Mouse (Mus musculus): Measurements from ENCODE around the gene D10Wsu102e. TPM values are rescaled to one million over a fixed set of nuclear protein-coding genes. Genes with fewer than 3 reads are reported as not detected.
"Not testable (repeated sequence)": the region's sequence is repeated elsewhere in the genome, so short reads cannot be mapped to it uniquely, and the experiment has no call there.

D10Wsu102e gene
- polyA plus RNA-seq, 1 experiment = 0.75 TPM

DNA sequence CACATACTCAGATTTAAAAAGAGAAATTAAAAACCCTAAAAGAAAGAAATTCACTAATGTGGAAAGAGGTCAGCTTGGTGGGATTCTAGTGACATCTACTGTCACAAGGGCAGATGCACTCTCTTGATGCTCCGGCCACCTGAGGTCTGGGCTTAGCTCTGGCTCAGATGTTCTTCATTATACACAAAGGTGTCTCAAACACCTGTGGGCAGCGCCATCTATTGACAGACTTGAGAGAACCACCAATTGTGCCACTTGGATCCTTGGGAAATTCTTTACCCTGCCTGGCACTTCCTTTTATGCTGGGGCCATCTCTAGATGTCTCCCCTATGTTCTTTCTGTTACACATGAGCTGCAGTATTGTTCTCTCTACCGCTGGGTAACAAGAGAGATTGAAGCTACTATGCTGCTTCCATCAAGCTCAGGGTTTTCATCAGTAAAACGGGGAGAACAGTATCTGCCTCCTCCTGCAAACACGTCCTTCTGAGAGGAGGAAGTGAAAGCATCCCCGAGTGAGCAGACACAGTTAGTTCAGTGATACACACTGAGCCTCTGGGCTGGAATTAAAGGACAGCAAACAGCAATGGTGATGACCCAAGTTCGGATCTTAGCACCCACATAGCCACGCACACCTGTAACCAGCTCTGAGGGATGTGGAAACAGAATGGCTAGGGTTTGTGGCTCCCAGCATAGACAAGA lies 149.1 kb downstream of the D10Wsu102e start:
- H3ac ChIP-seq (ENCODE audit: control insufficient read depth, insufficient read length, low read depth) = no peak overlapping the region
- no peak for TF ChIP-seq CTCF (IDR thresholded peaks at IDR 0.05; ENCODE audit: control insufficient read depth, insufficient read depth, insufficient read length)
- no peak for TF ChIP-seq USF1 (IDR thresholded peaks at IDR 0.05; ENCODE audit: low read depth)
- no peak for TF ChIP-seq MYOD1 (IDR thresholded peaks at IDR 0.05; ENCODE audit: control insufficient read depth, insufficient read length, low read depth)
- no peaks in the 10 kb centered on the region for H3K27me3 ChIP-seq (ENCODE audit: control insufficient read depth, insufficient read depth, insufficient read length)
- no peaks in the 10 kb centered on the region for H3K79me2 ChIP-seq (ENCODE audit: control insufficient read depth, insufficient read depth)
- H3K36me3 ChIP-seq (ENCODE audit: control insufficient read depth, insufficient read depth) = peaks cover 3% of the 10 kb centered on the region
- no peaks in the 10 kb centered on the region for H3K79me3 ChIP-seq (ENCODE audit: low read depth)
- no peak overlapping the region for H3K4me3 ChIP-seq (ENCODE audit: insufficient read depth, poor library complexity, severe bottlenecking)

DNA sequence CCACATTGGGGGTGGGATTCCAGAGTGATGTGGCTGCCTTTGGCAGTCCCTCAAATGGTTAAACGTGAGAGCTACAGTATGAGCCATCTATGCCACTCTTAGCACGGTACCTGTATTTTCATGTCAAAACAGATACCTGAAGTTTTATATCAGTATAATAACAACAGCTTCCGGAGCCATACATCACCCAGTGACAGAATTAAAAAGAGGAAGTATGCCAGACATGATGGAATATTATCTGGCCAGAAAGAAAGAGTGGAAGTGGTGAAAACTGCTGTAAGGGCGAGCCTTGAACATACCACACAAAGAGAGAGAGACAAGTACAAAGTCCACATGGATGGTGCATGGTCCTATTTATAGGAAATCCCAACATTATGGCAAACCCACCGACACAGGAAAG lies 151.3 kb downstream of the D10Wsu102e start:
- Histone ChIP-seq H3K27me3 (ENCODE audit: control insufficient read depth, insufficient read depth, insufficient read length) (no peaks in the 10 kb centered on the region), H3K79me2 (ENCODE audit: control insufficient read depth, insufficient read depth) (no peaks in the 10 kb centered on the region), H3K79me3 (ENCODE audit: low read depth) (no peaks in the 10 kb centered on the region), H3K36me3 (ENCODE audit: control insufficient read depth, insufficient read depth) (peaks cover 3% of the 10 kb centered on the region), H3ac (ENCODE audit: control insufficient read depth, insufficient read length, low read depth) (no peak overlapping the region), H3K4me3 (ENCODE audit: insufficient read depth, poor library complexity, severe bottlenecking) (no peak overlapping the region)
- TF ChIP-seq CTCF (IDR thresholded peaks at IDR 0.05; ENCODE audit: control insufficient read depth, insufficient read depth, insufficient read length) (no peak), FOSL1 (IDR thresholded peaks at IDR 0.05; ENCODE audit: insufficient read depth, low read length, poor library complexity, severe bottlenecking) (no peak), MAX (IDR thresholded peaks at IDR 0.05) (no peak), CEBPB (IDR thresholded peaks at IDR 0.05; ENCODE audit: low read depth) (no peak), MYOD1 (IDR thresholded peaks at IDR 0.05; ENCODE audit: control insufficient read depth, insufficient read length, low read depth) (no peak), USF1 (IDR thresholded peaks at IDR 0.05; ENCODE audit: low read depth) (no peak), MYOG (IDR thresholded peaks at IDR 0.05; ENCODE audit: control insufficient read depth, extremely low read depth, insufficient read length) (no peak)

DNA sequence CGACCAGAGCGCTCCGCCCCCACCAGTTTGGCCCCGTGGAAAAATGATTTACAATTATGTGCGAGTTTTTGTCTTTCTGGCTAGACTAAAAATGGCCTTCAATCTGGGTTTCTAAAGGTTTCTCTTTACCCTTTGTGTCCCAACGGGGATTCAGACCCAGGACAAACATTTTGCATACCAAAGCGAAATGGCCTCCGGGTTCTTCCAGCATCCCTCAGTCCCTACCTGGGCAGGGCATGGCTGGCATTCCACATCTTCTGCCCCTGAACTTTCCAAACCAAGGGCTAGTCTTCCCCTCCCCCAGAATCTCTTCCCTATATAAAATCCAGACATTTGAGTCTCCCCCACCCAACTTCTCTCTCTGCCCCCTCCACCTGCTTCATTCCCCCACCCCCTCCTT lies 153.7 kb downstream of the D10Wsu102e start:
- Histone ChIP-seq H3K79me2 (ENCODE audit: control insufficient read depth, insufficient read depth) (no peaks in the 10 kb centered on the region), H3K4me3 (ENCODE audit: insufficient read depth, poor library complexity, severe bottlenecking) (no peak overlapping the region), H3K27me3 (ENCODE audit: control insufficient read depth, insufficient read depth, insufficient read length) (no peaks in the 10 kb centered on the region), H3K36me3 (ENCODE audit: control insufficient read depth, insufficient read depth) (no peaks in the 10 kb centered on the region), H3K79me3 (ENCODE audit: low read depth) (no peaks in the 10 kb centered on the region), H3ac (ENCODE audit: control insufficient read depth, insufficient read length, low read depth) (no peak overlapping the region)
- no peak for TF ChIP-seq FOSL1 (IDR thresholded peaks at IDR 0.05; ENCODE audit: insufficient read depth, low read length, poor library complexity, severe bottlenecking)
- TF ChIP-seq MYOG (IDR thresholded peaks at IDR 0.05; ENCODE audit: control insufficient read depth, extremely low read depth, insufficient read length) = no peak
- no peak for TF ChIP-seq USF1 (IDR thresholded peaks at IDR 0.05; ENCODE audit: low read depth)
- no peak for TF ChIP-seq CTCF (IDR thresholded peaks at IDR 0.05; ENCODE audit: control insufficient read depth, insufficient read depth, insufficient read length)
- TF ChIP-seq MAX (IDR thresholded peaks at IDR 0.05) = no peak
- TF ChIP-seq CEBPB (IDR thresholded peaks at IDR 0.05; ENCODE audit: low read depth) = no peak

DNA sequence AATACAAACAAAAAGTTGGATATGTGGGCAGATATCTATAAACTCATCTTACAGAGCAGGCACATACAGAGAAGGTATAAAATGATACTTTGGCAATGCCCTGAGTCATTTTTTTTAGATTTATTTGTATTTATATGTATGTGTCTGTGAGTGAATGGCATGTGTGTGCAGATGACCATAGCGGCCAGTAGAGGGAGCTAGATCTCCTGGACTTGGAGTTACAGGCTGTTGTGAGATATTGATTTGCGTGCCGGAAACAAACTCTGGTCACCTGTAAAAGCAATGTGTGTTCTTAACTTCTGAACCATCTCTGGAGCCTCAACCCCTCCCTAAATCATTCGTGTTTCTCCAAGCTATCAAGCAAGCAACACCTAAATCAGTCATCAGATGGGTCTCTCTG lies 161.0 kb downstream of the D10Wsu102e start:
- Histone ChIP-seq H3K79me2 (ENCODE audit: control insufficient read depth, insufficient read depth) (no peaks in the 10 kb centered on the region), H3K79me3 (ENCODE audit: low read depth) (no peaks in the 10 kb centered on the region), H3ac (ENCODE audit: control insufficient read depth, insufficient read length, low read depth) (no peak overlapping the region), H3K27me3 (ENCODE audit: control insufficient read depth, insufficient read depth, insufficient read length) (no peaks in the 10 kb centered on the region), H3K4me3 (ENCODE audit: insufficient read depth, poor library complexity, severe bottlenecking) (no peak overlapping the region), H3K36me3 (ENCODE audit: control insufficient read depth, insufficient read depth) (peaks cover 6% of the 10 kb centered on the region)
- TF ChIP-seq CEBPB (IDR thresholded peaks at IDR 0.05; ENCODE audit: low read depth) = no peak
- TF ChIP-seq MYOD1 (IDR thresholded peaks at IDR 0.05; ENCODE audit: control insufficient read depth, insufficient read length, low read depth) = no peak
- TF ChIP-seq CTCF (IDR thresholded peaks at IDR 0.05; ENCODE audit: control insufficient read depth, insufficient read depth, insufficient read length) = no peak
- no peak for TF ChIP-seq MYOG (IDR thresholded peaks at IDR 0.05; ENCODE audit: control insufficient read depth, extremely low read depth, insufficient read length)
- TF ChIP-seq MAX (IDR thresholded peaks at IDR 0.05) = no peak
- TF ChIP-seq USF1 (IDR thresholded peaks at IDR 0.05; ENCODE audit: low read depth) = no peak
- no peak for TF ChIP-seq FOSL1 (IDR thresholded peaks at IDR 0.05; ENCODE audit: insufficient read depth, low read length, poor library complexity, severe bottlenecking)

DNA sequence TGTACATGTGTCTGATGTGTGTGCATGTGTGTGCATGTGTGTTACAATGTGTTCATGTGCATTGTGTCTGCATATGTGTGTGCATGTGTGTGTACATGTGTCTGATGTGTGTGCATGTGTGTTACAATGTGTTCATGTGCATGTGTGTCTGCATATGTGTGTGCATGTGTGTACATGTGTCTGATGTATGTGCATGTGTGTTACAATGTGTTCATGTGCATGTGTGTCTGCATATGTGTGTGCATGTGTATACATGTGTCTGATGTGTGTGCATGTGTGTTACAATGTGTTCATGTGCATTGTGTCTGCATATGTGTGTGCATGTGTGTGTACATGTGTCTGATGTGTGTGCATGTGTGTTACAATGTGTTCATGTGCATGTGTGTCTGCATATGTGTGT lies 164.2 kb downstream of the D10Wsu102e start:
- H3K79me3 ChIP-seq (ENCODE audit: low read depth); H3K36me3 ChIP-seq (ENCODE audit: control insufficient read depth, insufficient read depth); H3K4me3 ChIP-seq (ENCODE audit: insufficient read depth, poor library complexity, severe bottlenecking); H3ac ChIP-seq (ENCODE audit: control insufficient read depth, insufficient read length, low read depth); H3K27me3 ChIP-seq (ENCODE audit: control insufficient read depth, insufficient read depth, insufficient read length); H3K79me2 ChIP-seq (ENCODE audit: control insufficient read depth, insufficient read depth): not testable (repeated sequence)

DNA sequence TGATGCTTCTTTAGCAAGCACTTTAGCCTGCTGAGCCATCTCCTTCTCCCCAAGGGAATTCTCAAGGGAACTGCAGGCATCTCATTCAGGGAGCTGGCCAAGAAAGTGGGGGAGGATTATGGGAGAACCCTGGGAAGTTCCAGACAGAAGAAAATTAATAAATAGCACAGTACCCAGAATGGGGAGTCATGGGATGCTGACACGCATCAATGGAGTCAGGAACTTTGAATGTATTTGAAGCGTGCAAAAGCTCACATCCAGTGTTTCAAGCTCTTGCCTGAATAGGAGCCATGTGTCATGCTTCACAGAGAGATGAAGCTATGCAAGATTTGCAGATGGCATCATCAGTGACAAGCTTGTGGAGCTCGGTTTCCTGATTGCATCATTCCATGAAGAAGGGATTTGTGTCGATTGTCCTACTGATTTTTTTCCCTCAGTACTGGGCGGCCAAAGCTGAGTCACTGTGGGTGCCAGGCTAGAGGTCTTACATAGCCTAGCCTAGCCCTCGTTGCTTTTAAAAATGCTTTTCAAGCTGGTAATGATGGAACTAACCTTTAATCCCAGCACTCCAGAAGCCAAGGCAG lies 170.5 kb downstream of the D10Wsu102e start:
- no peak overlapping the region for H3K4me3 ChIP-seq (ENCODE audit: insufficient read depth, poor library complexity, severe bottlenecking)
- H3K36me3 ChIP-seq (ENCODE audit: control insufficient read depth, insufficient read depth) = no peaks in the 10 kb centered on the region
- no peak for TF ChIP-seq MYOG (IDR thresholded peaks at IDR 0.05; ENCODE audit: control insufficient read depth, extremely low read depth, insufficient read length)
- TF ChIP-seq CEBPB (IDR thresholded peaks at IDR 0.05; ENCODE audit: low read depth) = peak; percentile 61
- no peaks in the 10 kb centered on the region for H3K27me3 ChIP-seq (ENCODE audit: control insufficient read depth, insufficient read depth, insufficient read length)
- H3ac ChIP-seq (ENCODE audit: control insufficient read depth, insufficient read length, low read depth) = no peak overlapping the region
- no peaks in the 10 kb centered on the region for H3K79me2 ChIP-seq (ENCODE audit: control insufficient read depth, insufficient read depth)
- H3K79me3 ChIP-seq (ENCODE audit: low read depth) = no peaks in the 10 kb centered on the region

Measured in C2C12 (cell line).